Comparison of ENCODE assay signal across 8 mouse cellular contexts in the genomic region with DNA sequence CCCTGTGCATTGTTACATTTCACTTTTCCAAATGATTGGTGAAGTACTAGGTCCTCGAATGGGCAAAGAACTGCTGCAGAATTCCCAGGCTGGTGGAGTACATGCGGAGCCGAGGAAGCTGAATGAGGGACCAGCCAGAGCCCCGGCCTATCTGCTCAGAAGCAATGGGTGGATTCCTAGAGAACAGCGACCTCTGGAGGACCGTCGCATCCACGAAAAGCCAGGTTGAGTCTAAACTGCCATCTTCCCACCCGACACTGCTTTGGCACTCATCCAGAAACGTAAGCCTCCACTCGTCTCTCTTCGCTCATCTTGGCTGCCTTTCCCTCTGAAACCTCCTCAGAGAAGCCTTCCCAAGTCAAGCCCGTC. TPM values are rescaled to one million over a fixed set of nuclear protein-coding genes. Genes with fewer than 3 reads are reported as not detected.
DNase-seq lines count a peak whose midpoint lies in the region; ATAC-seq and TF ChIP-seq lines count a peak whose summit lies in the region.

No protein-coding gene starts in this region.

- no peak overlapping the region for H3K9ac ChIP-seq in kidney, postnatal 0 days (ENCODE audit: low read depth, low read length)

- H3K4me3 ChIP-seq in kidney, postnatal 0 days (replicated peaks; ENCODE audit: low read depth, low read length), result no peak overlapping the region

- no peaks in the 10 kb centered on the region for H3K9me3 ChIP-seq in kidney, postnatal 0 days (replicated peaks; ENCODE audit: low read length)

- WGBS in kidney, postnatal 0 days, result 8% methylated on average over 13 of the region's 13 CpGs

- peaks cover 27% of the 10 kb centered on the region; the same call in 1 of the 2 replicates for H3K27me3 ChIP-seq in kidney, postnatal 0 days (ENCODE audit: insufficient read depth, low read length)

- peaks cover 11% of the 10 kb centered on the region; the same call in 1 of the 2 replicates for H3K4me1 ChIP-seq in kidney, postnatal 0 days (replicated peaks; ENCODE audit: insufficient read depth, low read length)

- no peak overlapping the region for H3K4me2 ChIP-seq in kidney, postnatal 0 days (ENCODE audit: low read length)

- ATAC-seq in cerebellum, adult (ENCODE audit: insufficient number of reproducible peaks, low FRiP score, low TSS enrichment), result no peak
- no peak for ATAC-seq in kidney, postnatal 0 days (replicated peaks; ENCODE audit: low FRiP score, low read depth)

- peak; percentile 76 for TF ChIP-seq CTCF in kidney, postnatal 0 days (IDR thresholded peaks at IDR 0.05; ENCODE audit: low read depth)

- peak; percentile 6 for DNase-seq in cerebellum, adult 11 months
- peak; percentile 31 for DNase-seq in 416B (ENCODE audit: low read depth)
- peak; percentile 53 for DNase-seq in c-Kit-positive CD71-negative TER-119-negative erythroid progenitor cells, embryonic 14.5 days (ENCODE audit: low read depth)
- peak; percentile 79 for DNase-seq in forelimb bud, embryonic 11.5 days (ENCODE audit: low read depth, low spot score)
- DNase-seq in kidney, postnatal 0 days (ENCODE audit: low spot score), result peak; percentile 89
- DNase-seq in mesoderm, embryonic 11.5 days (ENCODE audit: low read depth, low spot score), result peak; percentile 89
- peak; percentile 63 for DNase-seq in testis, postnatal 14 days (ENCODE audit: low spot score)

- H3K36me3 ChIP-seq in kidney, postnatal 0 days (ENCODE audit: insufficient read depth, low read length), result no peaks in the 10 kb centered on the region; the same call in 1 of the 2 replicates

- H3K27ac ChIP-seq in kidney, postnatal 0 days, result no peak overlapping the region

RNA-seq across cellular contexts. Expression of gene Foxd2, which starts 4.9 kb away (rescaled TPM):
- polyA plus RNA-seq in kidney, postnatal 0 days (2015; fragmentation: Nextera tagmentation; extraction: Ambion mirVana), result 3.9 and 6.3 TPM in 2 replicates

RNA-seq across cellular contexts. Expression of gene Foxe3, which starts 12.2 kb away (rescaled TPM):
- polyA plus RNA-seq in kidney, postnatal 0 days (2015; fragmentation: Nextera tagmentation; extraction: Ambion mirVana), result not detected in 2 replicates

Comparison
In these comparisons a context has a peak if more than half of its experiments do, and no peak if none do; other contexts are left out.
1. DNase-seq: peak in every context shown above with its lines; median percentile 89 in kidney, postnatal 0 days; 89 in mesoderm, embryonic 11.5 days; 79 in forelimb bud, embryonic 11.5 days; 63 in testis, postnatal 14 days; 53 in c-Kit-positive CD71-negative TER-119-negative erythroid progenitor cells, embryonic 14.5 days; 31 in 416B; 6 in cerebellum, adult 11 months.